Mouse (Mus musculus) ZHBTc4 (cell line): ENCODE data around the gene Asb17.
"Not testable (repeated sequence)": the region's sequence is repeated elsewhere in the genome, so short reads cannot be mapped to it uniquely, and the experiment has no call there.

Experiments
- DNase-seq: peaks from one replicate; pipeline ENCODE4 v3.0.0-alpha.2; 2011; ENCODE audit warnings: low read depth, low spot score

Gene Asb17

GRCm38 (mm10) chr3:153831873-153832653 lies 11.9 kb upstream of the Asb17 start:
- DNase-seq = no peak

GRCm38 (mm10) chr3:153832654-153832945 lies 11.4 kb upstream of the Asb17 start:
- DNase-seq = no peak

GRCm38 (mm10) chr3:153834071-153834470 lies 9.9 kb upstream of the Asb17 start:
- DNase-seq = no peak

- peak; percentile 59 for DNase-seq
Observed at GRCm38 (mm10) chr3:153835455-153836086, 8.4 kb upstream of the Asb17 start.

- no peak for DNase-seq
Observed at GRCm38 (mm10) chr3:153836316-153836715, 7.7 kb upstream of the Asb17 start.

GRCm38 (mm10) chr3:153837593-153837992 lies 6.4 kb upstream of the Asb17 start:
- DNase-seq = no peak

- DNase-seq = no peak
Observed at GRCm38 (mm10) chr3:153844757-153845156, 748 bp downstream of the Asb17 start.

- no peak for DNase-seq
Observed at GRCm38 (mm10) chr3:153845500-153845899, 1.5 kb downstream of the Asb17 start.

- no peak for DNase-seq
Observed at GRCm38 (mm10) chr3:153846109-153846508, 2.1 kb downstream of the Asb17 start.

GRCm38 (mm10) chr3:153847207-153847733 lies 3.3 kb downstream of the Asb17 start:
- DNase-seq = no peak

- peak; percentile 20 for DNase-seq
Observed at GRCm38 (mm10) chr3:153849368-153850015, 5.5 kb downstream of the Asb17 start.

- DNase-seq = no peak
Observed at GRCm38 (mm10) chr3:153850759-153851158, 6.8 kb downstream of the Asb17 start.

- no peak for DNase-seq
Observed at GRCm38 (mm10) chr3:153852266-153852665, 8.3 kb downstream of the Asb17 start.

- DNase-seq = no peak
Observed at GRCm38 (mm10) chr3:153858350-153859001, 14.5 kb downstream of the Asb17 start.

- DNase-seq = not testable (repeated sequence)
Observed at GRCm38 (mm10) chr3:153860392-153860791, 16.4 kb downstream of the Asb17 start.

- DNase-seq = no peak
Observed at GRCm38 (mm10) chr3:153863816-153864215, 19.8 kb downstream of the Asb17 start.

GRCm38 (mm10) chr3:153864636-153865429 lies 20.8 kb downstream of the Asb17 start:
- no peak for DNase-seq

GRCm38 (mm10) chr3:153867149-153868136 lies 23.4 kb downstream of the Asb17 start:
- no peak for DNase-seq

GRCm38 (mm10) chr3:153871396-153871795 lies 27.4 kb downstream of the Asb17 start:
- DNase-seq = no peak

- DNase-seq = no peak
Observed at GRCm38 (mm10) chr3:153886296-153886695, 42.3 kb downstream of the Asb17 start.
